Mouse (Mus musculus): ENCODE data around the gene Gm17359. TPM values are rescaled to one million over a fixed set of nuclear protein-coding genes. Genes with fewer than 3 reads are reported as not detected.
A peak's percentile ranks its signal among the peaks of the same experiment; 100 is the strongest.

The Gm17359 gene
- polyA plus RNA-seq, 1 experiment = 0.08 TPM

DNA sequence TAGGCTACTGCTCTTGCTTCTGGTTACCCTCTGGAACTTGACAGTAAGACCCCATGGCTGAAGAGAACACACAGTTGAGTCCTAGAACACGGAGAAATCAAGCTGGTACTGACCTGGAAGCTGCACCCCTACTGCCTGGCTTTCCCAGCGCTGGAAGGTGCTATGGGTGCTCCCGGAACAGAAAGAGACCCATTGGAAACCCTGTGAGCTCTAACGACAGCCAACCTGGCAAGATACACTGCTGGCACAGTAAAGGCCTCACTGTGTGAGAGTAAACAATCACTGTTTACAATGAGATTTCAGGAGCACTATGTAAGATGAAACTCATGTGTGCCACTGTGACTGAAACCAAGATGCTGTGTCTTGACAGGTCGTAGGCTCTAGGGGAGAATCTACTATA lies 78.6 kb downstream of the Gm17359 start:
- no peaks in the 10 kb centered on the region for H3K36me3 ChIP-seq (ENCODE audit: control insufficient read depth, insufficient read depth, low read length)
- DNase-seq = no peak
- no peak overlapping the region for H3K4me3 ChIP-seq (ENCODE audit: insufficient read depth, low read depth, low read length)
- 84% methylated on average over 5 of the region's 5 CpGs for WGBS
- H3K27ac ChIP-seq (ENCODE audit: insufficient read depth, low read depth, low read length) = no peak overlapping the region
- H3K4me1 ChIP-seq (ENCODE audit: control insufficient read depth, insufficient read depth, low read length) = no peaks in the 10 kb centered on the region
- no peak for TF ChIP-seq CTCF (conservative IDR thresholded peaks at IDR 0.05; ENCODE audit: insufficient read depth, insufficient read length, low read depth, low read length)
- TF ChIP-seq POLR2A (IDR thresholded peaks at IDR 0.05; ENCODE audit: low read depth, low read length) = no peak
- H3K27me3 ChIP-seq (replicated peaks; ENCODE audit: control insufficient read depth, insufficient read depth, low read length) = no peaks in the 10 kb centered on the region

GRCm38 (mm10) chr3:79415929-79416328 lies 79.5 kb downstream of the Gm17359 start:
- no peak for DNase-seq
- H3K4me3 ChIP-seq (ENCODE audit: insufficient read depth, low read depth, low read length) = no peak overlapping the region
- no peak overlapping the region for H3K27ac ChIP-seq (ENCODE audit: insufficient read depth, low read depth, low read length)
- TF ChIP-seq POLR2A (IDR thresholded peaks at IDR 0.05; ENCODE audit: low read depth, low read length) (no peak), CTCF (conservative IDR thresholded peaks at IDR 0.05; ENCODE audit: insufficient read depth, insufficient read length, low read depth, low read length) (no peak)
- no peaks in the 10 kb centered on the region for H3K36me3 ChIP-seq (ENCODE audit: control insufficient read depth, insufficient read depth, low read length)
- H3K27me3 ChIP-seq (replicated peaks; ENCODE audit: control insufficient read depth, insufficient read depth, low read length) = no peaks in the 10 kb centered on the region
- H3K4me1 ChIP-seq (ENCODE audit: control insufficient read depth, insufficient read depth, low read length) = no peaks in the 10 kb centered on the region

- TF ChIP-seq POLR2A (IDR thresholded peaks at IDR 0.05; ENCODE audit: low read depth, low read length) = no peak
- TF ChIP-seq CTCF (conservative IDR thresholded peaks at IDR 0.05; ENCODE audit: insufficient read depth, insufficient read length, low read depth, low read length) = no peak
- DNase-seq = no peak
Observed at GRCm38 (mm10) chr3:79416944-79417680, 80.7 kb downstream of the Gm17359 start.

GRCm38 (mm10) chr3:79418921-79419320 lies 82.5 kb downstream of the Gm17359 start:
- Histone ChIP-seq H3K36me3 (ENCODE audit: control insufficient read depth, insufficient read depth, low read length) (no peaks in the 10 kb centered on the region), H3K4me1 (ENCODE audit: control insufficient read depth, insufficient read depth, low read length) (no peaks in the 10 kb centered on the region), H3K4me3 (ENCODE audit: insufficient read depth, low read depth, low read length) (no peak overlapping the region), H3K27ac (ENCODE audit: insufficient read depth, low read depth, low read length) (no peak overlapping the region), H3K27me3 (replicated peaks; ENCODE audit: control insufficient read depth, insufficient read depth, low read length) (no peaks in the 10 kb centered on the region)
- no peak for DNase-seq
- TF ChIP-seq CTCF (conservative IDR thresholded peaks at IDR 0.05; ENCODE audit: insufficient read depth, insufficient read length, low read depth, low read length) (no peak), POLR2A (IDR thresholded peaks at IDR 0.05; ENCODE audit: low read depth, low read length) (no peak)
- WGBS = 85% methylated on average over 14 of the region's 14 CpGs

More at GRCm38 (mm10) chr3:79416944-79417680, 80.7 kb downstream of the Gm17359 start:
- Histone ChIP-seq H3K36me3 (ENCODE audit: control insufficient read depth, insufficient read depth, low read length) (no peaks in the 10 kb centered on the region), H3K4me3 (ENCODE audit: insufficient read depth, low read depth, low read length) (no peak overlapping the region), H3K4me1 (ENCODE audit: control insufficient read depth, insufficient read depth, low read length) (no peaks in the 10 kb centered on the region), H3K27ac (ENCODE audit: insufficient read depth, low read depth, low read length) (no peak overlapping the region), H3K27me3 (replicated peaks; ENCODE audit: control insufficient read depth, insufficient read depth, low read length) (no peaks in the 10 kb centered on the region)
- WGBS = 73% methylated on average over 4 of the region's 4 CpGs

DNA sequence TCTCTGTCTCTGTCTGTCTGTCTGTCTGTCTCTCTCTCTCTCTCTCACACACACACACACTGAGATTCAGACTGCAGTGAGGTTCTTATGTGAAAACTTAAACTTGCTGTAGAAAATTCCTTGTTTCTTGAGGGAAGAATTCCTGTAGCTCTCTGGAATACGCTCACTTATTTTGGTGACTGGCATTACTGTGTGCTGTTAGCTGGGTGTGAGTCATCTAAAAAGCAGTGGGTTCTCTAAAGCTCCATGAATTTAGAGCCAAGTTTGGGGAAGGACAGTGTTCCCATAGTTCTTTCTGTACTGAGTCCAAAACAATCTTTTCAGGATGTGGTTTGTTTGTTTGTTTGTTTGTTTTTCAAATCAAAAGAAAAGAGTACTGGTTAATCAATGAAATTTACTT lies 89.0 kb downstream of the Gm17359 start:
- H3K36me3 ChIP-seq (ENCODE audit: control insufficient read depth, insufficient read depth, low read length) = no peaks in the 10 kb centered on the region
- H3K27ac ChIP-seq (ENCODE audit: insufficient read depth, low read depth, low read length) = no peak overlapping the region
- TF ChIP-seq CTCF (conservative IDR thresholded peaks at IDR 0.05; ENCODE audit: insufficient read depth, insufficient read length, low read depth, low read length) (no peak), POLR2A (IDR thresholded peaks at IDR 0.05; ENCODE audit: low read depth, low read length) (no peak)
- no peak overlapping the region for H3K4me3 ChIP-seq (ENCODE audit: insufficient read depth, low read depth, low read length)
- no peaks in the 10 kb centered on the region for H3K27me3 ChIP-seq (replicated peaks; ENCODE audit: control insufficient read depth, insufficient read depth, low read length)
- no peak for DNase-seq
- WGBS = 83% methylated on average over 1 of the region's 1 CpGs
- H3K4me1 ChIP-seq (ENCODE audit: control insufficient read depth, insufficient read depth, low read length) = no peaks in the 10 kb centered on the region

GRCm38 (mm10) chr3:79433593-79433992 lies 97.1 kb downstream of the Gm17359 start:
- H3K4me1 ChIP-seq (ENCODE audit: control insufficient read depth, insufficient read depth, low read length) = no peaks in the 10 kb centered on the region
- H3K27ac ChIP-seq (ENCODE audit: insufficient read depth, low read depth, low read length) = no peak overlapping the region
- DNase-seq = peak; percentile 42
- TF ChIP-seq CTCF (conservative IDR thresholded peaks at IDR 0.05; ENCODE audit: insufficient read depth, insufficient read length, low read depth, low read length) = peak; percentile 69
- no peak for TF ChIP-seq POLR2A (IDR thresholded peaks at IDR 0.05; ENCODE audit: low read depth, low read length)
- no peak overlapping the region for H3K4me3 ChIP-seq (ENCODE audit: insufficient read depth, low read depth, low read length)
- H3K36me3 ChIP-seq (ENCODE audit: control insufficient read depth, insufficient read depth, low read length) = no peaks in the 10 kb centered on the region
- H3K27me3 ChIP-seq (replicated peaks; ENCODE audit: control insufficient read depth, insufficient read depth, low read length) = no peaks in the 10 kb centered on the region

DNA sequence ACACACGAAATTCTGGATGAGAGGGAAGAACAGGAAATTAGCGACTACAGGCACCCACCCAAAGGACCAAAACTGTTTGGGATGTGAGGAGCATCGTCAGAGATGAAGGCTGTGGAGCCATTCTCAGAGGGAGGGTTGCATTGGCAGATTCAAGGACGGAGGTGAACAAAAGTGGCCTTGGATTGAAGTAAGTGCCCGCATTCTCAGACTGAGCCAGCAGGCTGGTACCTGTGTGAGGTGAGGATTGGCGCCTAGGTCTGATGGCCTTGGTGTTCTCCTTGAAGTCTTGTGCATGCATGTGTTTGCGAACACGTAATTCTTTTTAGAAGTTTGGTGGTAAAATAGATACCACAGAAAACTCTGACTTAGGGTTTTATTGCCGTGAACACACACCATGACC lies 98.0 kb downstream of the Gm17359 start:
- 85% methylated on average over 9 of the region's 9 CpGs for WGBS
- Histone ChIP-seq H3K4me1 (ENCODE audit: control insufficient read depth, insufficient read depth, low read length) (no peaks in the 10 kb centered on the region), H3K27me3 (replicated peaks; ENCODE audit: control insufficient read depth, insufficient read depth, low read length) (no peaks in the 10 kb centered on the region), H3K4me3 (ENCODE audit: insufficient read depth, low read depth, low read length) (no peak overlapping the region), H3K36me3 (ENCODE audit: control insufficient read depth, insufficient read depth, low read length) (no peaks in the 10 kb centered on the region), H3K27ac (ENCODE audit: insufficient read depth, low read depth, low read length) (no peak overlapping the region)
- no peak for TF ChIP-seq CTCF (conservative IDR thresholded peaks at IDR 0.05; ENCODE audit: insufficient read depth, insufficient read length, low read depth, low read length)
- no peak for TF ChIP-seq POLR2A (IDR thresholded peaks at IDR 0.05; ENCODE audit: low read depth, low read length)
- no peak for DNase-seq

Measured in kidney, adult 2 months (tissue).